Mouse (Mus musculus) forebrain, embryonic 16.5 days (tissue): Measurements from ENCODE around the gene H2al1d. TPM values are rescaled to one million over a fixed set of nuclear protein-coding genes. Genes with fewer than 3 reads are reported as not detected.

Experiments used
- ATAC-seq: fragments of 200-750 bp; cut with Nextera tagmentation; 2 replicates; pipeline ENCODE4 v1.8.0; 2017; ENCODE audit warnings: mild to moderate bottlenecking, moderate library complexity
- H3K27ac ChIP-seq: fragments of 300-500 bp; sonication (generic); 2 replicates; pipeline ENCODE4 v1.5.1; 2014; ENCODE audit warnings: low read length, control low read depth
- H3K27me3 ChIP-seq: fragments of 300-500 bp; sonication (generic); replicated peaks from 2 replicates; pipeline ENCODE4 v1.6.1; 2014; ENCODE audit warnings: low read length; ENCODE audit not compliant: control insufficient read depth, insufficient read depth
- H3K36me3 ChIP-seq: fragments of 300-500 bp; sonication (generic); 2 replicates; pipeline ENCODE4 v1.6.1; 2014; ENCODE audit not compliant: control insufficient read depth, insufficient read depth
- H3K4me1 ChIP-seq: fragments of 300-500 bp; sonication (generic); replicated peaks from 2 replicates; pipeline ENCODE4 v1.6.1; 2014; ENCODE audit warnings: low read length; ENCODE audit not compliant: control insufficient read depth, insufficient read depth
- H3K4me2 ChIP-seq: fragments of 300-500 bp; sonication (generic); 2 replicates; pipeline ENCODE4 v1.6.1; 2014; ENCODE audit warnings: mild to moderate bottlenecking, low read length, control low read depth
- H3K4me3 ChIP-seq: fragments of 300-500 bp; sonication (generic); replicated peaks from 2 replicates; pipeline ENCODE4 v1.5.1; 2014; ENCODE audit warnings: mild to moderate bottlenecking, low read length, control low read depth
- H3K9ac ChIP-seq: fragments of 300-500 bp; sonication (generic); replicated peaks from 2 replicates; pipeline ENCODE4 v1.6.1; 2014; ENCODE audit warnings: low read depth, low read length, control low read depth
- H3K9me3 ChIP-seq: fragments of 300-500 bp; sonication (generic); 2 replicates; pipeline ENCODE4 v1.6.1; 2016; ENCODE audit warnings: low read length; ENCODE audit not compliant: control insufficient read depth
- WGBS: fragments of 180-500 bp; shearing (Covaris S2); extraction: QIAGEN DNeasy Blood & Tissue Kit; methylation state at CpG from one replicate; pipeline ENCODE4 v1.1.7; 2014; 5-methylcytosine and 5-hydroxymethylcytosine counted together
- polyA plus RNA-seq: library from polyadenylated mRNA; unstranded; fragments of >200 nt; fragmentation: Nextera tagmentation; extraction: Ambion mirVana; gene quantifications from 2 replicates; pipeline ENCODE4 v1.2.1, GENCODE M21; 2015

The H2al1d gene
- polyA plus RNA-seq, 1 experiment from 2014 or later: not detected

DNA sequence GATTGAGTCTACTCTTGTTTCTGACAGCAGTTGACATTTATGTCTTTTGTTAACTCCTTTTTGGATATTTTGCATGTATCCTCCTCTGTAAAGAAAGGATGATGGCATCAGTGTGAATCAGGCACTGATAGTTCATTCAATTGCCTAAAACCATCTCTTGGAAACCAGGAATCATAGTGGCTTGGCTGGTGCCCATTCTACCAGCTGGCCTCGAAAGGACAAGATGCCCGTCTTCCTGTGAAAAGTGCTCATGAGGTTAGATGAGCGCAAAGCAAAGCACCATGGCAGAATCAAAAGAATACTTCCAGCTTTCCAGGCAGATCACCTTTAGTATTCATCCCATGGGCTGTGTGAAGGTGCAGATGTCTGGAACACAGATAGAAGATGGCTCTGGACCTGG lies 38.1 kb downstream of the H2al1d start:
- ATAC-seq: no peak
- H3K9me3 ChIP-seq: no peaks in the 10 kb centered on the region
- H3K4me2 ChIP-seq: no peak overlapping the region
- 81% methylated on average over 3 of the region's 3 CpGs for WGBS
- H3K4me3 ChIP-seq: no peak overlapping the region
- no peaks in the 10 kb centered on the region for H3K27me3 ChIP-seq
- H3K27ac ChIP-seq: no peak overlapping the region
- H3K4me1 ChIP-seq: peaks cover 4% of the 10 kb centered on the region; the same call in 1 of the 2 replicates
- no peaks in the 10 kb centered on the region for H3K36me3 ChIP-seq
- H3K9ac ChIP-seq: no peak overlapping the region

Other genes with a start within 250 kb of the H2al1d start
- gene H2al1a, start 9.6 kb upstream of the H2al1d start, polyA plus RNA-seq: not detected in 2 replicates
- gene H2al1b, start 6.4 kb upstream of the H2al1d start, polyA plus RNA-seq: not detected in 2 replicates
- gene H2al1c, start 3.2 kb upstream of the H2al1d start, polyA plus RNA-seq: not detected in 2 replicates
- gene H2al1e, start 3.1 kb downstream of the H2al1d start, polyA plus RNA-seq: not detected in 2 replicates
- not detected in 2 replicates for gene H2al1f, start 6.3 kb downstream of the H2al1d start, polyA plus RNA-seq
- not detected in 2 replicates for gene H2al1g, start 9.4 kb downstream of the H2al1d start, polyA plus RNA-seq
- not detected in 2 replicates for gene H2al1h, start 12.7 kb downstream of the H2al1d start, polyA plus RNA-seq
- not detected in 2 replicates for gene H2al1i, start 15.8 kb downstream of the H2al1d start, polyA plus RNA-seq
- not detected in 2 replicates for gene H2al1j, start 19.0 kb downstream of the H2al1d start, polyA plus RNA-seq